Mouse (Mus musculus) cerebellum, adult 11 months (tissue): ENCODE results near the gene Vps53.

Experiments
- DNase-seq: peaks from one replicate; pipeline ENCODE4 v3.0.0; 2022

Gene Vps53

DNA sequence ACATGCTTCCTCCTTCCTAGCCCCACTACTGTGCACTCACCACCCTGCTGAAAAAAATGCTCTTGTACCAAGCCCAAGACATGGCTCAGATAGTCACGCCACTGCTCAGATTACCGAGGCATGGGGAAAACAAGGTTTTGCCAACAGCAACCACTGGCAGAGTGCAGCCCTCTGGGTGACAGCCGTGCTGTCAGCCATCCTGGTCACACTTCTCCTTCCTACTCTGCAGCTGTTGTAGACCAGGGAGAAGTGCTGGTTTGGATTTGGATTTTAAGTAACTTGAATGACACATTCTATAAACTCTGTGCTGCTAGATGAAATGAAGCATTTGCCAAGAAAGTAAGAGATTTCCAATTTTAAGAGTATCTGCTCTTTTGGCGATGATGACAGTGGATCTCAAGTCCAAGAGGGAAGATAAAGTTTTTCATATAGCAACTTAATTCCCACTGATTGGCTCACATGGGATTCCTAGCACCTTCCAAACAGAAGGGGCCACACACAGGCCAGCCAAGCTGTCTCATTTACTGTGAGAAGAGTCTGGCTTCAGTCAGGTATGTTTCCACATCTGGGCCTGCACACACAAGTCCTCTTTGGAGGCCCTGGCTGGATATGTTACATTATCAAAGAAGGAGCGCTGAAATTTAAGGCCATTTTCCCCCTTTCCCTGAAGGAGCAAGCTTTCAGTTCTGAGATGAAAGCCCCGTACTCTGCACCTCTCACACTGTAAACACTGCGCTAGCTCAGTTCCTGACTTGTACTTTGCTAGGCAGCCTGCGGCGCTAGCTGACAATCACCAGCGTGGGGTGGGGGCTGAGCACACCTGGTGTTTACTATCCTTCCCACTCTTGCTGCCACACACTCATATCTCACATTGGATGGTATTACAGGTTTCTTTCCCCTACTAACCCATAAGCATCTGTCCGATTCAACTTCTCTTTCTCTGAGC is 72.6 kb downstream of the Vps53 start:
- DNase-seq, result no peak

DNA sequence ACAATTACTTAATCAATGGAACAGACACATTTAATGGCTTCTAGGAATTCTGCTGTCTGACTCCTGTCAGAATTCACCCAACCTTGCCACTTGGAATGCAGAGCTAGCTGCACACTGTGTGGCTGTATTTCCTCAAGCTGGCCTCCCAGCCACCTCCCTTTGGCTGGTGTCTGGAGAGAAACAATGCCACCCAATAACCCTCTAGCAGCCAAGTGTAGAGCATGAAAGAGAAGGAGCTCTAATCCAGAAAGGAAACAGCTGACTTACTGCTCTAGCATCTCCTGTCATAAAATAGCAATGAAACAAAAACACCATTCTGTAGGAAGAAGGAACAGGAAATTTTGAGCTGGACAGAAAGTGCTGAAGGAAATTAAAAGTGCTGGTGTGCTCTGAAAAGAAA is 78.3 kb downstream of the Vps53 start:
- no peak for DNase-seq

DNA sequence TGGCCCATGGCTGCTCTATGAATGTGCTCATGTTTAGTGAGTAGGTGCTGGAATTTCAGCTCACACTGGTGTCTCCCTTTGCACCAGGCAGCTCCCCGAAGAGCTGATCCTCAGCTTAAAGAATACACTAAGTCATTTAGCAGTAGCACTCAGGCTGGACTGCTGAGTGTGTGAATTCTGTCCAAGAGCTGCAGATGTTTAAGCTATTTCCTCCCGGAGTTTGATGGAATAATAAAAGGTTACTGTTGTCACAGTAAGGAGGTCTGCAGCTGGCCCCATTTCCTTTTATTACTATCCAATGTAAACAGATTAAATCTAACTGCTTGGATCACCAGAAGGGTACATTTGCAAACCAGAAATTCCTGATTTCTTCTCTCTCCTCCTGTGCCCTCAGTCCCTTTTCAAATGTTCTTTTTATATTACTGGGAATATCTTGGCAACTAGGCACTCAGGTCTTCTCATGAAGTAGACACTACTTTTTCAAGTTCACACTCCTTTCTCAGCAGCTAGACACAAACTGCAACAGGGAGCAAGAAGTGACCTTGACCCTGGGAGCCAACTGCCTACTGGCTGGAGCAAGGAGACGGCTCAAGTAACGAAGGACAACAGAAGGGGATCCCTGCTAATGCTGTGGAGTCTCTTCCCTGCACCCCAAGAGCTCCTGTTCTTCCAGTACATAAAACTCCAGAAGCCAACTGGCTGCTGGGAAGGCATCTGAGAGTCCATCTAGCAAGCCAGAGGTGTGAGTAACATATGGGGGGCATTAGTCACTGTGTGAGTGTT is 80.1 kb downstream of the Vps53 start:
- DNase-seq, result no peak

DNA sequence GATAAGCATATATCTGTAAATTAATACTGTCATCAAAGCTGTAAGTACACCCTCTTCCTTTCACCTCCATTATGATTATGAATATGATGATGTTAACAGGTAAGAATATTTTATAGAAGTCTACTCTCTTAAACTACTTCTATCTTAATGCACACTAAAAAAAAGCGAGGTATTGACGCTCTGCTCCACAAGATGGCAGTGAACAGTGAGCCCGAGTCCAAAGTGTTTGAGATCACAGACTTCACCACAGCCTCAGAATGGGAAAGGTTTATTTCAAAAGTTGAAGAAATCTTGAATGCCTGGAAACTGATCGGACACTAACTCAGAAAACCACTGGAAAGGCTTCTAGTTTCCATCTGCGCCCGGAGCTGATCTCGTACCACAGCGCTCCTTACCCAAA is 85.8 kb downstream of the Vps53 start:
- DNase-seq, result no peak

DNA sequence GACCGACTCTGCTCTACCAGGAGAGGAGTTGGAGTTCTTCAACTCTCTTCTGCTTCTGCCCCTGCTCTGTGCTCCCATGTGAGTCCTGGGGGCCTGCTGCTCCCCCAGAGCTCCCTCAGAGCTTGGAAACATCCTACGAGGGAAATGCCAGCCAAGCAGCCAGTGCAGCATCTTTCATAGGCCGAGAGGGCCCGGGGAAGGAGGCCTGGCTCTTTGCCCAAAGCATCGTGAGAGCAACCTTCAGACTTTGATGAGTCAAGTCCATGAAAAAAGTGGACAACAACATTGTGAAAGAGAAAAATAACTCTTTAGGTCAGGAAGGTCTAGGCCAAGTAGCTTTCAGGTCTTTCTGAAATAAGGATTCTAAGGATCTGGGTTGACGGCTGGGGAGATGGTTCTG is 89.7 kb downstream of the Vps53 start:
- no peak for DNase-seq

DNA sequence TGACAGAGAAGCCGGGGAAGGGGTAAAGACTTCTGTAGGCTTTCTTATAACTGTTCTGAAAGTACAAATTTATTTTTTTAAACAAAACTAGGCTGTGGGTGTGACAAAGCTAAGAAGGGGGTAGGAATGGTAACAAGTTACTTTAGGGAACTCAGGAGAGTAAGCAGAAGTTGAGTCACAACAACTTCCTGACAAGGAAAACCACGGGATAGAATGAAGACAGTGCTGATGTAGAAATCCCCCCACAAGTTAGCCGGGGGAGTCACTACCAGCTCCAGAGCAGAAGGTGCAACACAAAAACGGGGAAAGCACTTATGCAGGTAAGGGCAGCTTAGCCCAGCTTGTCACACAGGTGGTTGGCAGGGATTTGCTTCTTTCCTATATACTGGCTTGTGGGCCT is 90.9 kb downstream of the Vps53 start:
- no peak for DNase-seq

DNA sequence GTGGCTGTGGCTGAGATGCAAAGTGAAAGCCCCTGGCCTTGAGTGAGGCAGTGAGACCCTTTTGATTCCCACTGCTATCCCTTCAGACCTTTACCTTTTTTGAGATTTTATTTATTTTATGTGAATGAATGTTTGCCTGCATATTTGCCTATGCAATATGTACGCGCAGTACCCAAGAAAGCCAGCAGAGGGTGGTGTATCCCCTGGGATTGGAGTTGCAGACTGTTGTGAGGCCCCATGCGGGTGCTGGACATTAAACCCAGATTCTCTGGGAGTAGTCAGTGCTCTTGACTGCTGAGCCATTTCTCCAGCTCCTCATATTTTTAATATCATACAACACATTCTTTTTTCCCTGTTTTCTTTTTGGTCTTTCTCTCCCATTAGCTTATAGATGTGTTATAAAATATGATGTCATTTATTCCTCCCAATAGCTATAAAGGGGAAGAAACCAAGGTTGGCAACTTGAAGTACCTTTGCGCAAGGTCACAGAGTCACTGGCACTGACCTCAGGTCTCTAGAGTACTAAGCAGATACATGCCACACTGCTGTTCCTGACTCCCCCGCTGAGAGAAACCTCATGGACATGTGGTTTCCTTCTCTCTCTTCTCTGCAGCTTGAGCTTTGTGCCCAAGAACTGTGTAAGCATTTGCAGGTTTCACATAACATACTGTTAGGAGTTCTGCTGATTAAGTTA is 93.4 kb downstream of the Vps53 start:
- DNase-seq, result no peak

DNA sequence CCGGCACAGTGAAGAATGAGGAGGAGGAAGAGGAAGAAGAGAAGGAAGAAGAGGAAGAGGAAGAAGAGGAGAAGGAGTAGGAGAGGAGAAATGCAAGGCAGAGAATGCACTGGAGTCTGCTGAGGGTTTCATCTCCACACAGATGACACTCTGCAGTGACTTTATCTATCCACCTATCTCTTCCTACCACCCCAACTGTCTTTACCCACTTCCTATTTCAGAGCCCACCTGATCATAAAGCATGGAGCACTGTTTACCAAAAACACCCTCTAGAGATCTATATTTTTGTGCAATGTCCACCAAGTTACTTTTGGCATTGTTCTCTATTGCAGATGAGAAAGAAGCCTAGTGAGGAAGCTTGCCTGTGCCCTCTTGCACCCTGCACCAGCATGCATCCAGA is 94.5 kb downstream of the Vps53 start:
- DNase-seq, result no peak

DNA sequence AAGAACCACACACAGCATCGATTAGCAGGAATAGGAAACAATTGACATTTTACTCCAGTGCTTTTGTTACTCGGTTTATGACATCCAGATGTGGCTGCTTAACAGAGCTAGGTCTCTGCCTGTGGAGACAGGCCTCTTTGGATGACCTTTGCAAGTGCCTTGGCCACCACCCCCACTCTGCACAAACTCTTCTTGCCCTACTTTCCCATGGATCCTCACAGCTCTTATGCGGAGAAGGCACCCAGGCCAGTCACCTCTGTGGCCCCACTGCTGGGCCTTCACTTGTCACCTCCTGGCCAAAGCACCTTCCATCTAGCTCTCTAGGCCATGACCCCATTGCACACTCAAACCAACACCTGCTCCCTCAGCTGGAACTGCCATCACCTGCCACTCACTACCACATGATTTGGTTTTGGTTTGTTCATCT is 95.5 kb downstream of the Vps53 start:
- DNase-seq, result no peak

DNA sequence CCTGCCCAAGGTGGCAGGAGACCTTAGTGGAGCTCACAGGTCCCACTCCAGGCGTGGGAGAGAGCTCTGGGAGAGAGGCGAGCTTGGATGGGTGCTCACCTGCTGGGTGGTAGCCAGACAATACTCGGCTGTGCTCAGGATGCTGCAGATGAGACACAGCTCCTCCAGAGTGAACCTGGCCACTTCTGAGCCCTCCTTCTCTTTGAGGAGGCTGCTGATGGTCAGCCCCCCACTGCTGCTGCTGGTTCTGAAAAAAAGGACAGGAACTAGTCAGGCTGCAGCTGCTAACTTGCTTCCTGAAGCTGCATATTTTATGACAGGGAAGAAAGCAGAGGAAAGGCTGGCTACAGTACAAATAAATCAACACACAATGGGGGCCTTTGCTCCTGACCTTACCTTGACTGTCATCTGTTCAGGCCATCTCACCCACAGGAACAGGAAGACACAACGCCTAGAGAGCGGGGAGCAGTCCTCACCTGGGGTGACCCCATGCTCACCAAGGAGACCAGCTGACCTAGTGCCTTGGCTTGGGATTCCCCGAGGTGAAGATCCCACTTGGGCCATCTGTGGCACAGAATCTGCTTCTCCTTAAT is 98.3 kb downstream of the Vps53 start:
- DNase-seq, result no peak

DNA sequence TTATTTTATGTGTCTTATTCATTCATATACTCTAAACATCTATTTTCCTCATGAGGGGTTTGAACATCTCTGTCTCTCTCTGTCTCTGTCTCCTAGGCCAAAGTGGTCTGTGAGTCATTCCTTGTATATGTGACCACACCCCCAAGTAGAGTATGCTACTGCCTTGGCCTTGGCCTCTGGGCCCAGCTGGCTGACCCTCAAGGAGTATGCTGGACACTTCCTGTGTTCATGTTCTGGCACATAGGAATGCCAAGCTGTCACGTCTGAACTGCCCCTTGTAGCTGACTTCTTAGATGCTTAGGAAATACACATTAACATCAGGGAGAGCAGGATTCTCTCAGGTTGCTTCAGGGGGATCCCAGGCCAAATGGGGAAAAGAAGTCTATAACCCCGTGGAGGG is 99.2 kb downstream of the Vps53 start:
- no peak for DNase-seq

DNA sequence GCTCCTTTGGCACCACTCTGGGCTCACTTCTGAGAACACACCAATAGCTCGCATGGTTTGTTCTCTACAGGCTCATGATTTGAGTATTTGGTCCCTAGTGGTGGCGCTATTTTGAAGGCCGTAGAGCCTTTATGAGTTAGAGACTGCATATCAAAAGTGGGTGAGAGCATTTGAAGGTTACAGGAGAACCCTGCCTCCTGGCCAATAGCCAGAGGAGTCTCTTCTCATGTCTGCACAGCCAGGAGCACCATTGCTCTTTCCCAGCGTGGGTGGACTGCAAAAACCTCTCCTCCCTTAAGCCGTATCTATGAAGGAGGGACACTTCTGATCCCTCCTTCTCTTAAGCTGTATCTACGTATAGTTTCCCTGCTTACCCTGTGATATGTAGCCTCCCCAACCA is 102.1 kb downstream of the Vps53 start:
- DNase-seq, result no peak

DNA sequence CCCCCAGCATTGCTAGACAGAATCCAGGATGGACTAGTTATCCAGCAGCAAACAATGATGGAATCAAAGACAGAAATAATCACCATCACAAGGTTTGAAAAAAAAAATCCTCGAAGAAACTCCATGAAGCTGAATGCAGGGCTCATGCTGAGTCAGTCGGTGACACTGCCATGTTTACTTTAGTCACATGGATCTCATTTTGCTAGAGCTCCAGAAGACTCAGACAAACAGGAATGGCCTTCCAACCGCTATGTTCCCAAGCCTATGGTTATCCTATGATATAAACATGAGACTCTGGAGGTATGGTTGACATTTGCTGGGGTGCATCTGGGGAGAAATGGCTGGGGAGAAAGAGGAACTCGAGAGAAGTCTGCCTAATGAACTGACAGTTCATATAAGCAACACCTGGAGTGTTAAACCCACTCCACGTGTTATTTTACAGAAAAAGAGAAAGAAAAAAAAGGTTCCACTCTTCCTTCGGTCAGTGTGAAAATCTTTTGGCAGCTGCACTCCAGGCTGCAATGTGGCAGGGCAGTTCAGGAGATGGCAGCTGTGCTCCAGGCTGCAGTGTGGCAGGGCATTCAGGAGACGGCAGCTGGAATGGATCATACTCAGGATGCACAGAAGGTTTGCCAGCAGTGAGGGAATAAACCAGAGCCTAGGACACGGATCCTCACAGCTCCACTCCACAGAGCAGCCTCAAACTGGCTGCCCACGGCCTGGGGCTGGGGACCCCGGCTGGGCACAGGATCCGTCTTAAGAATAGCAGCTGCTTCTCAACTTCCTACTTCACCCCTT is 105.0 kb downstream of the Vps53 start:
- no peak for DNase-seq

DNA sequence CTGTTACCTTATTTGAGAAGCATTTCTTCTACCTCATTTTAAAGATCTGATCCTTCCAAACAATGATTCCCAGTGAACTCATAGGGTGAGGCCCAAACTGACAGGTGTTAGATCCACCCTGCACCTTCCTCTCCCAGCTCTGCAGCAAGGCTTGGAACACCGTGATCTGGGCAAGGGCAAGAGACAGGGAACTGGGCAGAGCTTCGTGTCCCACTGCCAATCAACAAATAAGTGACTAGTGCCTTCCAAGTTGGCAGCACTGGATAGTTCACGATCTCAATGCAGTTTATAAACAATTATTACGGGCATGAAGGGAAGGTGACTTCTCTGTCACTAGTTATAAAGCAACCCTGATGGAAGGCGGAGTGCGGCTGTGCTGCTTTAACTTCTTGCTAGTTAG is 109.6 kb downstream of the Vps53 start:
- DNase-seq, result no peak

DNA sequence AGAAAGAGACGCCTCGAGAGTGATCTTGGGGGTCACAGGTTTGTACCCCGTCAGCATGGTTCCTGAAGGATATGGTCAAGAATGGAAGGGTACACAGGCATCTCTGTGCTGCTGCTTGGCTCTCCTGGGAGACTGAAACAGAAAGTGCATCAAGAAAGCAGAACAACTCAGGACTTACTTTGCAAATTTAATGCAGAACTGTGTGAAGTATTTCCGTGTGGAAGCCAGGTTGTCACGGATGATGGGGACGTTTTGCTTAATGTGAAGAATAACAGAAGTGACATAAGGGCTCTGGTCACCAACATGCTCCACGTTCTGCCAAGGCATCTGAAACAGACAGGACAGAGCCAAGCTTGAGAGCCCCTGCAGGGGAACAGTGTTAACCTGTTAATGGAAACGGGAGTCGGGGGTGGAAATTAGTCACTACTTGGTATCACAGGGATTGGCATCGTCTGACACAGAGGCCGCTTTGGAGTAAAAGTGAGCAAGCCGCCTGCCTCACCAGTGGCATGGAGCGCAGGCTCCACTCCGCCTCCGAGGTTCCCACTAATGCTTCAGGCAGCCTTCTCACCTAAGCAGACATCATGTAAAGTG is 112.8 kb downstream of the Vps53 start:
- DNase-seq, result peak; percentile 30

DNA sequence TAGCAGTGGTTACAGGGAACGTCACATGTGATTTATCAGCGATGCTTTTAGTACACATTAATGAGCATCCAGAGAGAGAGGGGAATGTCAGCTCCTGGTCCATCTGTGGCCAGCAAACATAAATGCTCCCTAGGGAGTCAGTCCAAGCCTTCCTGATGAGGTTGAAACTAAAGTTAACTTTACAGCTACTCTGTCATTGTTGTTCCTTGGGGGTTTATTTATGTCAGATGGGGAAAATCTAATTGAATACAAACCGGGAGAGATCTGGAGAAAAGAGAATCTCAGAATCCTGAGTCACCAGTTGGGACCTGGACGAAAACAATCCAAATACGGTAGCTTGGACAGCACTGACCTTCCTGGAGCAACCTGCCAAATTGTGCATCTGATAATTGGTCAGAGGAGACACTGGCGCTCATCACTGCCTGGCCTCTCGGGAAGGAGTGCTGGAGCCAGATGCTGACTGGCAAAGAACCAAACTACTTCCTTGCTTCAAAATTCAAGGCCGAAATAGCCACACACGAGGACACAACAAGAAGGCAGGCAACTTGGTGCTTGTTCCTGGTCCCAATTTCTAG is 113.8 kb downstream of the Vps53 start:
- peak; percentile 40 for DNase-seq

DNA sequence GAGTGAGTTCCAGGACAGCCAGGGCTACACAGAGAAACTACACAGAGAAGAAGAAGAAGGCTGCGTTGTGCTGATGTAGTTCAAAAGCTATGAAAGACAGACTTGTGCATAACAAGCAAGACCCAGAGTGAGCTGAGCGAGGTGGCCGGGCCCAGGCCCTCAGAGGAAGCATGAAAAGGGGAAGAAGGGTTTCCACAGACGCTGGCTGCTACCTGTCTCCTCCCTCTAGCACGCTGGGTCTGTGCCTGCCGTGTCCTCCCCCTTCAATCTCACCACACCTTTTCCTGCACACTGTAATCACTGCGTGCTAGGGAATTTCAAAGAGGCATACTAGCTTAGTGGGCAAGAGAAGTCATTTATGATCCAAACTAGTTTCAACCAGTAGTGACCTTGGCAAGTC is 115.0 kb downstream of the Vps53 start:
- DNase-seq, result no peak

DNA sequence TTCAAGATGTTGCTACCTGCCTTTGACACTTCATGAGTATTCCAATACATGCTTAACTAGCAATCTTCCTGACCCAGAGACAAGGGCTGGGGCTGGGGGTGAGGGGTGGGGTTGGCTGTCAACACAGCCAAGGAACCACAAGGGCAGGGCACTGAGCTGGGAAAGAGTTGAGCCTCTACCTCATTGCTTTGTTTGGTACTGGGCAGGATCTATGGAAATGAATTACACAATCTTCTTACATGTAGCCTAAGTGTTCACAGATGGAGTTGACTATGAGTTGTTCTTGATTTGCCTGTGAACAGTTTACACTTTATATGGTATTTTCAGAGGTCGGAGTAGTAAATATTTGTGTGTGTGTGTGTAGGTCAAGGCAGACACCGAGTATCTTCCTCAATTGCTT is 118.5 kb downstream of the Vps53 start:
- DNase-seq, result no peak

DNA sequence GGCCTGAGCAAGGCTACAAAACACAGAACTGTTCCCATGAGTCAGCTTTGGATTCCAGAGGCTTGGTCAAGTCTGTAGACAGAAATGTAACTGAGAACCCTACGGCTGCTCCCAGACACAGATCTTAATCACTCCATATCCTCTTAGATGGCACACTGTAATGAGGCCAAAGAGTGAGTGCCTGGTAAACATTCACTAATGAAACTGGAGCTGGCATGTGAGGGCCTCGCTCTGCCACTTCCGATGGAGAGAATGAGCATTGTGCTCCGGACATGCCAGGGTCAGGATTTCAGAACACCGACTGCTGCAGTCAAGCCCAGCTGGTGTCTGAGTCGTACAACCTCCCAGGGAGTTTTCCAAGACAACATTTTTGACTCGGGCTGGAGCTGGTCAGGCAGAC is 119.5 kb downstream of the Vps53 start:
- no peak for DNase-seq

DNA sequence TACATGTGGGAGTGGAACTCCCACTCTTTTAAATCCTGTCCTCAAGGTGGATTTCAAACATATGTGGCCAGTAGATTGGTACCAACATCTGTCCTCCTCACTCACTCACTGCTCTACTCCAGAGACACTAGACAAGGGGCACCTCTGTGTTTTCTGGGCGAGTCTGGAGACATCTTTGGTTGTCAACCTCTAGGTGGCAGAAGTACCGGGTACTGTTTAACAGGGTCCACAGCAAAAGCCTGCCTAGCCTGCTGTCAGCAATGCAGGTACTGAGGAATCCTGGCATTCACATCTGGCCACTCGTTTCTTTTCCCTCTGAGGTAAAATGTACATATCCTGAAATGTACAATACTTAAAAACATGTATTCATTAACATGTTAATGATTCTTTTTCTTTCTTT is 123.0 kb downstream of the Vps53 start:
- no peak for DNase-seq

DNA sequence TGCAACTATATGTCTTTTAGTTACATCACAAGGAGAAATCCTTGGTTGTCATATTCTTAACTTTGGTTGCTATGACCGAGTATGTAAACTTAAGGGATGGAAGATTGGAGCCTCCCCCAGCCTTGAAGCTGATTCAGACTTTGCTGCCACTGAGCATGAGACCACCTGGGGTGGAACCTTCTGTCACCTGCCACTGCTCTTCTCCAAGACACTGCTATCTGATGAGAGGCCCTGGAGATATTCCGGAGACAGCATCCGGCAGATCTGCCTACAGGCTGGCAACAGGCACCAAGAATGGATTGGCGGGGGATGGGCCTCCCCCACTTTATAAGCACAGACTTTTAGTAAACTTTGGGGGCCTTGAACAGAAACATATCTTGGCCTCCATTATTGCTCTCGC is 127.0 kb downstream of the Vps53 start:
- peak; percentile 76 for DNase-seq
